ENCODE assay signal across 16 mouse cellular contexts in the genomic region with DNA sequence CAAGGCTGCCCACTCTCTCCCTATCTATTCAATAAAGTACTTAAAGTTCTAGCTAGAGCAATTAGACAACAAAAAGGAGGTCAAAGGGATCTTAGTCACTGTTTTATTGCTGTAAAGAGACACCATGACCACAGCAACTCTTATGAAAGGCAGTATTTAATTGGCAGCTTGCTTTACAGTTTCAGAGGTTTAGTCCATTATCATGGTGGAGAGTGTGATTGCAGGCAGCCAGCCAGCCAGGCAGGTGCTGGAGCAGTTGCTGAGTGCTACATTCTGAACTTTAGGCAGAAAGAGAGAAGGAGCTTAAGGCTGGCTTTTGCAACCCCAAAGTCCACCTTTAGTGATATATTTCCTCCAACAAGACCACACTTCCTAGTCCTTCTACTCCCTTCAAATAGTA. TPM values are rescaled to one million over a fixed set of nuclear protein-coding genes. Genes with fewer than 3 reads are reported as not detected.
DNase-seq lines count a peak whose midpoint lies in the region; TF ChIP-seq lines count a peak whose summit lies in the region.
"Had no signal": no experiment of that assay in that cellular context is flagged by ENCODE, and none has a peak within 500 bp of the region (broad histone marks: within the 10 kb centered on the region; RNA-seq: fewer than 3 reads in every experiment).

No protein-coding gene starts in this region.

- no peak for TF ChIP-seq CTCF in brain, embryonic 14.5 days (IDR thresholded peaks at IDR 0.05; ENCODE audit: borderline replicate concordance, extremely low read depth, insufficient read depth, insufficient read length)

- DNase-seq in heart, adult 11 months = peak; percentile 19
- no peak for DNase-seq in heart, adult 8-10 months (ENCODE audit: low spot score)
- DNase-seq in brain, embryonic 14.5 days (ENCODE audit: low read depth) = peak; percentile 22
- DNase-seq in large intestine, adult 2 months (ENCODE audit: low read depth, low spot score) = peak; percentile 52
- DNase-seq in retina, postnatal 1 day = no peak
- no peak for DNase-seq in layer of hippocampus, postnatal 14 days (ENCODE audit: low spot score in 2 of 2)
- DNase-seq in kidney, postnatal 10 days = no peak
- DNase-seq: adrenal gland, postnatal 10 days; cerebellum, adult 18-20 months; cerebellum, adult 9-11 months; cerebellum, postnatal 36 days; forebrain, postnatal 0 days; gastrocnemius, adult 2 months; gastrocnemius, postnatal 25 days; heart, postnatal 10 days; heart, postnatal 4 days had no signal

- no peak for TF ChIP-seq POLR2A in brain, embryonic 14.5 days (IDR thresholded peaks at IDR 0.05; ENCODE audit: borderline replicate concordance, extremely low read depth, insufficient read depth, insufficient read length, poor library complexity, severe bottlenecking)

RNA-seq across cellular contexts. Expression of a gene that starts 19.4 kb away (rescaled TPM):
- total RNA-seq in heart, adult 8-10 months (2022) = 10 to 100 TPM; 31.5 to 34.6 (median 32.0) TPM
- polyA plus RNA-seq in brain, embryonic 14.5 days (2012; rRNA removed) = 11.4 and 11.9 TPM in 2 replicates
- polyA plus RNA-seq in large intestine, adult 2 months (2012; rRNA removed) = 5.4 and 5.6 TPM in 2 replicates
- 10 to 100 TPM; 10.3 to 11.1 TPM for total RNA-seq in layer of hippocampus, postnatal 14 days (2021)

RNA-seq across cellular contexts. Expression of a gene that starts 21.1 kb away (rescaled TPM):
- total RNA-seq in heart, adult 8-10 months (2022) = 10 to 100 TPM; 65.2 to 87.3 (median 72.0) TPM
- polyA plus RNA-seq in brain, embryonic 14.5 days (2012; rRNA removed) = 34.5 and 35.9 TPM in 2 replicates
- polyA plus RNA-seq in large intestine, adult 2 months (2012; rRNA removed) = 69.3 and 74.4 TPM in 2 replicates
- total RNA-seq in layer of hippocampus, postnatal 14 days (2021) = 10 to 100 TPM; 28.4 to 35.5 TPM

RNA-seq across cellular contexts. Expression of a gene that starts 29.0 kb away (rescaled TPM):
- 10 to 100 TPM; 14.0 to 19.0 (median 16.8) TPM for total RNA-seq in heart, adult 8-10 months (2022)
- polyA plus RNA-seq in brain, embryonic 14.5 days (2012; rRNA removed) = 6.9 and 7.0 TPM in 2 replicates
- 2.0 and 3.0 TPM in 2 replicates for polyA plus RNA-seq in large intestine, adult 2 months (2012; rRNA removed)
- 10 to 100 TPM; 20.1 to 20.7 TPM for total RNA-seq in layer of hippocampus, postnatal 14 days (2021)

Comparison
In these comparisons a context has a peak if more than half of its experiments do, and no peak if none do; other contexts are left out.
1. DNase-seq: peak in heart, adult 11 months (single experiment), brain, embryonic 14.5 days (single experiment) and large intestine, adult 2 months (single experiment); none in heart, adult 8-10 months (single experiment), retina, postnatal 1 day (single experiment), layer of hippocampus, postnatal 14 days (0 of 2) and kidney, postnatal 10 days (single experiment).